Mouse (Mus musculus): ENCODE data around the gene Satb2.

Satb2 gene

GRCm38 (mm10) chr1:56920472-56920871, 58.0 kb downstream of the Satb2 start:
- DNase-seq, result no peak

DNA sequence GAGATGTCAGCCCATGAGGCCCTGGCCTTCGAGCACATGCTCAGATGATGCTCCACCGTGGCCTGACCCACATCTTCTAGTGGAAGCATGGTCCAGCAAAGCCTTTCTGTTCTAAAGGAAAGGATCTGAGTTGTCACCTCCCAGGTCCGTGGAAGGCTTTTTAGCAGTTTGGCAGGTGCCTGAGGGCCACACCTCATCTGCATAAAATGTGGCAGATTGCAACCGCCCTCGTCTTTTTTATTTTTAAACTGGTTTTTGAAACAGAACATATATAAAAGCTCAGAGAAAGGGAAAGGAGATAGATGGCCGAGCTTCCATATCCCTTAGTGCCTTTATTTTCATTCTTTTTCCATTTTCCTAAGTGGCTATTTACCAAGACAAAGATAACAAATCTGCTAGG, 64.2 kb downstream of the Satb2 start:
- no peak for DNase-seq

GRCm38 (mm10) chr1:56900706-56901287, 77.7 kb downstream of the Satb2 start:
- DNase-seq, result no peak

GRCm38 (mm10) chr1:56900187-56900586, 78.3 kb downstream of the Satb2 start:
- DNase-seq, result no peak

DNA sequence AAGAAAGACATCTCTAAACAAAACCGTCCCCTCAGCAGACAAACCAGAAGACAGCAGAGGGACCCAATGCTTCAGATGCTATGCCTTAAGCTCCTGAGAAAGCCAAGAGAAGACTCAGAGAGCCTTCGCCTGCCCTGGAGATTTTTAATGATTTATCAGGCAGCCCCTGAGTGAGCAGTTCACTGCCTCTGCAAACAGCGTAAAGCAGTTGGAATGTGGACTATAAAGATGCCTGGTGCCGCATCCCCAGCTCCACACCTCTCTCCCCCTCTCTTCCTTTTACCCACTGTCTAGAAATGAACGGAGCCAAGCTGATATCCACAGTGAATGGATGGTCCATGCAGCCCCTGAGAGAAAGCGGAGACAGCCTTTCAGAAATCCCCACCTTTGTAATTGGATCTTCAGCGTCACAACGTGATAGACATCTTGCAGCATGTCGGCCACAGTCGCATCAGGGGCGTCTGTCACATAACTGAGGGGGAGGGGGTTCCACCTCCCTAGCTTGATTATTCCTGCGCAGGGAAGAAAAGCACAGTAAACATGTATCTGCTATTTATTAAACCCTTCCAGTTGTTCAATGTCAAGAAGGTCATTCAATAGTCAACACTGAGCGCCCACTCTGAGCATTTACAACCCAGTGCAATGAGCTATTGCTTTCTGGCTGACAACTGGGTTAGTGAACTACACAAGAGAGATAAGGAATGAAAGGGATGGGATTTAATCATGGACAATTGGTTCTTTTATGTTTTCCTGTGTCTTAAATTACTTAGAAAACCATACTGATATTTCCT, 79.6 kb downstream of the Satb2 start:
- peak; percentile 18 for DNase-seq

- DNase-seq, result peak; percentile 53
These were observed 80.8 kb downstream of the Satb2 start for GRCm38 (mm10) chr1:56897492-56898180.

GRCm38 (mm10) chr1:56896670-56897069, 81.8 kb downstream of the Satb2 start:
- no peak for DNase-seq

GRCm38 (mm10) chr1:56892766-56893165, 85.7 kb downstream of the Satb2 start:
- no peak for DNase-seq

- DNase-seq, result no peak
These were observed 89.5 kb downstream of the Satb2 start for GRCm38 (mm10) chr1:56888939-56889338.

DNA sequence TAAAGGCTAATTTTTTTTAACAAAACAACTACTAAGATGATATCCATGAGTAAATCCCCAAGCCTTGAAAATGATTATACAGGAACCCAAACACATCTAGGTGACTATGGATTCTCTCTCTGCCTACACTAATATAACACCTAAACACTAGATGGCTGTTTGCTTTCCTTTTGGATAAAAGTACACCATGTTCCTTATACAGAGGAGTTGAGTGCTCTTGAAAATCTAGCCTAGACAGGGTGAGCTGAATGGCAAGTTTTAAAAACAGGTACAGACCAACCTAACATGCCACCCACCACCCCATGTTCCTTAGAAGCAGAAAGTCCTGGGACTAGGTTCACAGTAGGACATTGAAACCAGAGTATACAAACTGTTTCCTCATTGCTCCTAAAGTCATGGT, 90.9 kb downstream of the Satb2 start:
- DNase-seq, result no peak

DNA sequence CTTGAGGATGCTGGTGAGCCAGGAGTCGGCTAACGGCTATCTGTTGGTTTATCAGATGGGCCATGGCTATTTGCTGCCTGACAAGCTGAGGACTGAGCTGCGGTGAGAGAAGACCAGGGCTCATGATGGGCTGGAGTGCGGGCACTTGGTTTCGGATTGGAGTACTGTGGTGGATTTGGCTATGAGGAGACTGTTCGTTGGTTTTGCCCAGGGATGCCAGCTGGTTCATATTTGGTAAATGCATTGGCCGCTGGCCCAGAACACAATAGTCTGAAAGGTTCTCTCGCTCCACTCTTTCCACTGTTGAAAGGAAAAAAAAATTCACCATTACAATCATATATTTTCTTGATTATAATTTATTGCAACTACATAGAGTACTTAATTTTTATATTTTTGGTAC, 107.0 kb downstream of the Satb2 start:
- DNase-seq, result no peak

DNA sequence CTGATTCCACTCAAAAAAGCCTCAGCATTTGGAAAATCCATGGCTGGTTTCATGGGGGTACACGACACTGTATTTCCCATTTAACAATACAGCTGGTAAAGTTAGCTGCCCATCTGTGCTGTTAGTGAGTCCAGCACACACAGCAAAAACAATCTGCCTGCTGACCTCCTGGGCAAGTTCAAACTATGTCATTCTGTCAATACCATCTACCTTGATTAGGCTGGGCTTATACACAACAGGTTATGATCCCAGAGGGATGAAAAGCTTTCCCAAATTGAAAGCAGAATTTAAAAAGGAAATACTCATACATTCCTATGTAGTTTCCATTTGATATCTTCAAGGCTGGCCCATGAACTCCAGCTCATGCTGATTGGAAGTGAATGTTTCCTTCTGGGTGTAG, 113.2 kb downstream of the Satb2 start:
- DNase-seq, result no peak

- no peak for DNase-seq
These were observed 115.7 kb downstream of the Satb2 start for GRCm38 (mm10) chr1:56862799-56863198.

DNA sequence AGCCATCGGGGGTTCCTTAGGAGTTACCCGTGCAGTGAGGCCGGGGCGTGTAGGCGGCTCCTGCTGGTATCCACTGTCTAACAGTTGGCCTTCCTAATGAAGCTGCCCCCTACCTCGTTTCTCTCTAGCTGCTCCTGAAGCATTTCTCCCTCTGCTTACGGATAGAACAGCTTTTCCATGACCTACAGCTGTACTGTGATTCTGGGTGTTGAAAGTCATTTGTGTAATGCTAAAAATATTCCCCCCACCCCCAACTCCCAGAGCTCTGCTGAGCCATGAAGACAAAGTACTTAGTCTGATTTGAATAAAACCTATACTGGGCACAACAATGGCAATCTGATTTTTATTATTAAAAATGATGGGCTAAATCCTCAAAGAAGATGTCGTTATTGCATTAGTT, 121.2 kb downstream of the Satb2 start:
- no peak for DNase-seq

DNA sequence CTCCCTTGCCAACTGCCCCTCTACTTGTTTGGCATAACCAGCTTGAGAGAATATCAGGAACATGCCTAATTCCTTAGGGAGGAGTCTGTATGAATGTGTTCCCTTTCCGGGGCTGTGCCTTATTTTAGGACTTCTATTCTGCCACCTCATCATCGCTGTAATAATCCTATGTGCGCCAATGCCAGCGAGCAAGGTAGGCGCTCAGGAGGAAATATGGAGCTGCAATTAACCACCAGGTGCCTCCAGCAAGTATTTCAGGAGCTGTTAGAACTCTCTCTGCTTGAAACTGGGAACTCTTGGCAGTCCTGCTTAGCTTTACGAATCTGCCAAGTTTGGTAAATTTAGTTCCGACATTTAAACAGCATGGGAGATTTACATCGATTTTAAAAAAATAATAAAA, 128.0 kb downstream of the Satb2 start:
- DNase-seq, result no peak

GRCm38 (mm10) chr1:56846358-56846757, 132.1 kb downstream of the Satb2 start:
- DNase-seq, result no peak

GRCm38 (mm10) chr1:56845523-56846118, 132.8 kb downstream of the Satb2 start:
- DNase-seq, result no peak

DNA sequence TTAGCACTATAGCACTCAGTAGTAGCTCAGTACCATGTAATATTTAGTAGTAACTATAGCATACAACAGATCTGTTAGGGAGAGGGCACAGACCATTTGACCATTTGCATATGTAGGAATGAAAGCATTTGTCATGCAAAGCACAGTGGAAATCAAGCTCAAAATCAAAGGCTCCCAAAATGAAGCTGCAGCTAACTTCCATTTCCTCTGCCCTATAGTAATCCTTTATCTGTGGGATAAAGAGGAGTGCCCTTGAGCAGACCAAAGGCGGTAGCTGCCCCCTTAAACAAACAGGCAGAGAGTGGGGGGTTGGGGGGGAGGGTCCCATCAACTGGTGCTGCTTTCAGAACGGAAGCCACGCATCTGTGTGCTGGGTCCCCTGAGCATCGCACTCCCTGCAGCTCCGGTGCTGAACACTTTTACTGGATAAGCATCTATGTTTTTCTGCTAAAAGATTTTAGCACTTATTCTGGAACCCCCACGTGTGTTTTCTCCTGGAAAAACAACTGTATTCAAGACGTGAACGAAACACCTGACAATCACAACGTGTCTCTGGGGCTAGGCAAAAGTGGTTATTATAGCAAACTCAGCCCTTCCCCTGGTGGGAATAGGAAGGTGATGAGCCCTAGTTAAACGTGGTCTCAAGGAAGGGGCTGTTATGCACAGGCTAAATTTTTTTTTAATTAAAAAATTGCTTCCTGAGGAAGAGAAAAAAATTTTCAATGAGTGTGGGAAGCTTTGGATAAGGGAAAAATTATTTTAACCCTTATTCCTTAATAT, 133.7 kb downstream of the Satb2 start:
- no peak for DNase-seq

DNA sequence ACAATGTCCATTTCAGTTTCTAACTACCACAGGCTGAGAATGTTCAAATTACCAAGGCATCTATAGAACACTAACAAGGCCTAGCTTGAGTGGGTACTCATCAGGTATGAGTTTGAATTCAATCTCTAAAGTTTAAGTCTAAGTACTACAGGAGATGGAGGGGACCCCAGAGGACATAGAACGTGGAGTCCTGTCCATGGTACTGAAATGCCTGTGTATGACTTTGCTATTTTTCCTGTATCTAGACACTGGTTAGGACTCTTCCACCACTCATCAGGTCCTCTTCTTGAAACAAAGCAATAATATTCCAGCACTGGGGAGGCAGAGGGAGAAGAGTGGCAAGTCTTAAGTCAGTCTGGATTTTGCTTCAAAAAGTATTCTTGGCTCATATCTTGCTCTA, 139.5 kb downstream of the Satb2 start:
- DNase-seq, result no peak

GRCm38 (mm10) chr1:56833984-56834900, 144.2 kb downstream of the Satb2 start:
- no peak for DNase-seq

- DNase-seq, result peak; percentile 14
These were observed 145.1 kb downstream of the Satb2 start for GRCm38 (mm10) chr1:56833307-56833706.

DNA sequence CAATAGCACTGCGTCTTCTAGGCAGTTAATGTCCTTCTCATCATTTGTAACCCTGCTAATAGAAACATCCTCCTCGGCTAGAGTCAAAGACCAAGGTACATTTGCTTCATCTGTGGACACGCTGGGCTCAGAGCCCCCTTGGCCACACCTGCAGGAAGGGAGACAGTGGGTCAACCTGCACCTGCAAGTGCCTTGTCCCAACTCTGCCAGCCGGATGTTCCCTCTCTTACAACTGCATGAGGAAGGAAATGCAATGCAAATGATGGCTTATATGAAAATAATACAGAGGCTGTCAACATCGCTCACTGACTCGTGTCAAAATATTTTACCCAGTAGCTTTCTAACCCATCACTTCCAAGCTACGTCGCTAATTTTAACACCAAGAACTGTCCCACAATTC, 145.7 kb downstream of the Satb2 start:
- no peak for DNase-seq
